Mouse (Mus musculus): ENCODE results near the gene Prss22. TPM values are rescaled to one million over a fixed set of nuclear protein-coding genes. Genes with fewer than 3 reads are reported as not detected.

The Prss22 gene
- polyA plus RNA-seq, 1 experiment from 2014 or later = not detected

Small RNAs within 50 kb of the gene (microRNA-seq; reads per million reads assigned to microRNA genes)
- gene Gm27700 = not detected

Other genes with a start within 250 kb of the Prss22 start
- gene Flywch1, start 226.5 kb downstream of the Prss22 start, polyA plus RNA-seq (2014; fragmentation: Nextera tagmentation; extraction: Ambion mirVana) = 192 and 216 TPM in 2 replicates
- 69.9 and 96.5 TPM in 2 replicates for gene Flywch2, start 212.0 kb downstream of the Prss22 start, polyA plus RNA-seq (2014; fragmentation: Nextera tagmentation; extraction: Ambion mirVana)
- 471 and 524 TPM in 2 replicates for gene Srrm2, start 207.6 kb downstream of the Prss22 start, polyA plus RNA-seq (2014; fragmentation: Nextera tagmentation; extraction: Ambion mirVana)
- gene Elob, start 169.0 kb downstream of the Prss22 start, polyA plus RNA-seq (2014; fragmentation: Nextera tagmentation; extraction: Ambion mirVana) = 1,182 and 1,322 TPM in 2 replicates
- not detected in 2 replicates for gene Prss33, start 162.0 kb downstream of the Prss22 start, polyA plus RNA-seq (2014; fragmentation: Nextera tagmentation; extraction: Ambion mirVana)
- gene Prss32, start 154.2 kb downstream of the Prss22 start, polyA plus RNA-seq (2014; fragmentation: Nextera tagmentation; extraction: Ambion mirVana) = not detected in 2 replicates
- 0.68 and 0.96 TPM in 2 replicates for gene Prss41, start 153.9 kb downstream of the Prss22 start, polyA plus RNA-seq (2014; fragmentation: Nextera tagmentation; extraction: Ambion mirVana)
- not detected in 2 replicates for gene Prss21, start 130.0 kb downstream of the Prss22 start, polyA plus RNA-seq (2014; fragmentation: Nextera tagmentation; extraction: Ambion mirVana)
- not detected in 2 replicates for gene Dcpp1, start 117.2 kb downstream of the Prss22 start, polyA plus RNA-seq (2014; fragmentation: Nextera tagmentation; extraction: Ambion mirVana)
- gene Dcpp2, start 117.2 kb downstream of the Prss22 start, polyA plus RNA-seq (2014; fragmentation: Nextera tagmentation; extraction: Ambion mirVana) = not detected in 2 replicates
- gene Dcpp3, start 80.6 kb downstream of the Prss22 start, polyA plus RNA-seq (2014; fragmentation: Nextera tagmentation; extraction: Ambion mirVana) = not detected in 2 replicates
- gene Sbp, start 56.4 kb downstream of the Prss22 start, polyA plus RNA-seq (2014; fragmentation: Nextera tagmentation; extraction: Ambion mirVana) = not detected in 2 replicates
- gene Sbpl, start 42.8 kb downstream of the Prss22 start, polyA plus RNA-seq (2014; fragmentation: Nextera tagmentation; extraction: Ambion mirVana) = not detected in 2 replicates
- 0.31 TPM in 1 of 2 replicates, not detected in the other for gene Prss30, start 17.5 kb downstream of the Prss22 start, polyA plus RNA-seq (2014; fragmentation: Nextera tagmentation; extraction: Ambion mirVana)
- 0.16 and 0.21 TPM in 2 replicates for gene Prss27, start 40.0 kb upstream of the Prss22 start, polyA plus RNA-seq (2014; fragmentation: Nextera tagmentation; extraction: Ambion mirVana)
- 70.3 and 79.2 TPM in 2 replicates for gene Kctd5, start 75.4 kb upstream of the Prss22 start, polyA plus RNA-seq (2014; fragmentation: Nextera tagmentation; extraction: Ambion mirVana)
- 80.5 and 83.9 TPM in 2 replicates for gene Pdpk1, start 152.8 kb upstream of the Prss22 start, polyA plus RNA-seq (2014; fragmentation: Nextera tagmentation; extraction: Ambion mirVana)
- gene Amdhd2, start 165.7 kb upstream of the Prss22 start, polyA plus RNA-seq (2014; fragmentation: Nextera tagmentation; extraction: Ambion mirVana) = 28.8 and 31.6 TPM in 2 replicates
- gene Atp6v0c, start 171.6 kb upstream of the Prss22 start, polyA plus RNA-seq (2014; fragmentation: Nextera tagmentation; extraction: Ambion mirVana) = 1,444 and 1,794 TPM in 2 replicates
- 29.2 and 34.7 TPM in 2 replicates for gene Tbc1d24, start 207.5 kb upstream of the Prss22 start, polyA plus RNA-seq (2014; fragmentation: Nextera tagmentation; extraction: Ambion mirVana)
- gene Ntn3, start 211.4 kb upstream of the Prss22 start, polyA plus RNA-seq (2014; fragmentation: Nextera tagmentation; extraction: Ambion mirVana) = 5.0 and 5.3 TPM in 2 replicates
- 10.0 and 11.2 TPM in 2 replicates for gene Tedc2, start 222.8 kb upstream of the Prss22 start, polyA plus RNA-seq (2014; fragmentation: Nextera tagmentation; extraction: Ambion mirVana)